Comparison of ENCODE assay signal across 9 mouse cellular contexts in genomic region chr8:85515391-85515790, GRCm38 (mm10). TPM values are rescaled to one million over a fixed set of nuclear protein-coding genes. Genes with fewer than 3 reads are reported as not detected.
DNase-seq lines count a peak whose midpoint lies in the region; ATAC-seq and TF ChIP-seq lines count a peak whose summit lies in the region.
"Had no signal": no experiment of that assay in that cellular context is flagged by ENCODE, and none has a peak within 500 bp of the region (broad histone marks: within the 10 kb centered on the region; RNA-seq: fewer than 3 reads in every experiment).

No protein-coding gene starts in this region.

- no peak for DNase-seq in limb, embryonic 10.5 days (ENCODE audit: low spot score)
- peak; percentile 100 for DNase-seq in fat pad, adult 2 months (ENCODE audit: extremely low read depth, low read depth, low spot score)
- peak; percentile 18 to 65 for DNase-seq in layer of hippocampus, postnatal 14 days (ENCODE audit: low spot score in 2 of 2)
- DNase-seq in right cerebral cortex, postnatal 36 days (ENCODE audit: low spot score in 2 of 2), result peak; percentile 74 to 92
- no peak for DNase-seq in thymus, postnatal 4 days
- no peak for DNase-seq in midbrain, postnatal 0 days (ENCODE audit: low spot score)

- no peaks in the 10 kb centered on the region for H3K27me3 ChIP-seq in limb, embryonic 15.5 days
- no peaks in the 10 kb centered on the region for H3K27me3 ChIP-seq in limb, embryonic 10.5 days (ENCODE audit: low read depth, poor library complexity, severe bottlenecking)
- no peaks in the 10 kb centered on the region for H3K27me3 ChIP-seq in midbrain, postnatal 0 days (ENCODE audit: insufficient read depth, low read length)

- H3K9ac ChIP-seq in limb, embryonic 15.5 days, result no peak overlapping the region
- H3K9ac ChIP-seq in midbrain, postnatal 0 days (replicated peaks; ENCODE audit: low read length, poor library complexity, severe bottlenecking), result no peak overlapping the region

- peak overlapping the region; percentile 18; the same call in 1 of the 2 replicates for H3K27ac ChIP-seq in limb, embryonic 15.5 days
- H3K27ac ChIP-seq in limb, embryonic 10.5 days, result no peak overlapping the region
- H3K27ac ChIP-seq in midbrain, postnatal 0 days (ENCODE audit: low read depth, low read length), result no peak overlapping the region

- WGBS in limb, embryonic 15.5 days, result 50% methylated on average over 7 of the region's 7 CpGs
- WGBS in limb, embryonic 10.5 days, result 72% methylated on average over 7 of the region's 7 CpGs
- WGBS in midbrain, postnatal 0 days, result 69% methylated on average over 7 of the region's 7 CpGs

- 0 out of 2 replicates have a peak, but pooled peaks have one; percentile 32 for ATAC-seq in limb, embryonic 15.5 days (ENCODE audit: insufficient number of reproducible peaks, low FRiP score, low TSS enrichment, low read depth)
- ATAC-seq in inflammation-experienced regulatory T-cells, adult 6 months, result no peak
- ATAC-seq in midbrain, postnatal 0 days (ENCODE audit: low FRiP score), result no peak
- ATAC-seq: hindbrain, embryonic 16.5 days had no signal

- no peak for TF ChIP-seq CTCF in midbrain, postnatal 0 days (IDR thresholded peaks at IDR 0.05)

- H3K9me3 ChIP-seq in limb, embryonic 15.5 days, result no peaks in the 10 kb centered on the region
- H3K9me3 ChIP-seq in limb, embryonic 10.5 days (replicated peaks), result no peaks in the 10 kb centered on the region
- no peaks in the 10 kb centered on the region for H3K9me3 ChIP-seq in midbrain, postnatal 0 days (ENCODE audit: low read length)

- no peaks in the 10 kb centered on the region; the same call in 1 of the 2 replicates for H3K4me1 ChIP-seq in limb, embryonic 15.5 days
- H3K4me1 ChIP-seq in limb, embryonic 10.5 days, result no peaks in the 10 kb centered on the region
- H3K4me1 ChIP-seq in midbrain, postnatal 0 days (ENCODE audit: insufficient read depth, low read length), result no peaks in the 10 kb centered on the region

- no peak overlapping the region for H3K4me2 ChIP-seq in limb, embryonic 15.5 days
- no peak overlapping the region for H3K4me2 ChIP-seq in midbrain, postnatal 0 days (ENCODE audit: low read depth, low read length, poor library complexity, severe bottlenecking)

- no peak overlapping the region for H3K4me3 ChIP-seq in limb, embryonic 15.5 days
- H3K4me3 ChIP-seq in limb, embryonic 10.5 days, result no peak overlapping the region
- no peak overlapping the region for H3K4me3 ChIP-seq in midbrain, postnatal 0 days (ENCODE audit: low read depth, low read length)

- H3K36me3 ChIP-seq in limb, embryonic 15.5 days, result peaks cover 77% of the 10 kb centered on the region
- peaks cover 97% of the 10 kb centered on the region for H3K36me3 ChIP-seq in limb, embryonic 10.5 days
- peaks cover 81% of the 10 kb centered on the region for H3K36me3 ChIP-seq in midbrain, postnatal 0 days (ENCODE audit: insufficient read depth, low read length)

RNA-seq across cellular contexts. Expression of gene Gpt2, which starts 23.0 kb away (rescaled TPM):
- polyA plus RNA-seq in limb, embryonic 15.5 days (2015; fragmentation: Nextera tagmentation; extraction: Ambion mirVana), result 30.6 and 31.5 TPM in 2 replicates
- 63.7 and 65.8 TPM in 2 replicates for polyA plus RNA-seq in limb, embryonic 10.5 days (2016; fragmentation: Nextera tagmentation; extraction: Ambion mirVana)
- total RNA-seq in layer of hippocampus, postnatal 14 days (2021), result 10 to 100 TPM; 80.5 to 82.4 TPM
- polyA plus RNA-seq in inflammation-experienced regulatory T-cells, adult 6 months (2017; shearing (Covaris generic)), result under 1 TPM; 0.21 to 0.43 (median 0.25) TPM
- total RNA-seq in midbrain, postnatal 0 days (2014; rRNA removed), result 64.6 and 69.4 TPM in 2 replicates
- 29.2 and 30.0 TPM in 2 replicates for polyA plus RNA-seq in midbrain, postnatal 0 days (2015; fragmentation: Nextera tagmentation; extraction: Ambion mirVana)

RNA-seq across cellular contexts. Expression of gene Dnaja2, which starts 39.8 kb away (rescaled TPM):
- 135 and 148 TPM in 2 replicates for polyA plus RNA-seq in limb, embryonic 15.5 days (2015; fragmentation: Nextera tagmentation; extraction: Ambion mirVana)
- polyA plus RNA-seq in limb, embryonic 10.5 days (2016; fragmentation: Nextera tagmentation; extraction: Ambion mirVana), result 193 and 220 TPM in 2 replicates
- total RNA-seq in layer of hippocampus, postnatal 14 days (2021), result 100 to 1,000 TPM; 164 to 178 TPM
- polyA plus RNA-seq in inflammation-experienced regulatory T-cells, adult 6 months (2017; shearing (Covaris generic)), result 100 to 1,000 TPM; 155 to 203 (median 157) TPM
- total RNA-seq in midbrain, postnatal 0 days (2014; rRNA removed), result 66.9 and 82.0 TPM in 2 replicates
- polyA plus RNA-seq in midbrain, postnatal 0 days (2015; fragmentation: Nextera tagmentation; extraction: Ambion mirVana), result 145 and 152 TPM in 2 replicates

Comparison
In these comparisons a context has a peak if more than half of its experiments do, and no peak if none do; other contexts are left out.
1. DNase-seq: peak in fat pad, adult 2 months (single experiment), layer of hippocampus, postnatal 14 days (2 of 2) and right cerebral cortex, postnatal 36 days (2 of 2); none in limb, embryonic 10.5 days (single experiment), thymus, postnatal 4 days (single experiment) and midbrain, postnatal 0 days (single experiment).
2. RNA of gene Gpt2, which starts 23.0 kb away (polyA plus RNA-seq): 63.7 to 65.8 TPM in limb, embryonic 10.5 days, 30.6 to 31.5 TPM in limb, embryonic 15.5 days and 29.2 to 30.0 TPM in midbrain, postnatal 0 days; 0.21 to 0.43 TPM in inflammation-experienced regulatory T-cells, adult 6 months; every median in the first group is over 10 times any median in the second.